Mouse (Mus musculus): ENCODE results near the gene Apom. TPM values are rescaled to one million over a fixed set of nuclear protein-coding genes. Genes with fewer than 3 reads are reported as not detected.
A peak's percentile ranks its signal among the peaks of the same experiment; 100 is the strongest.

Apom gene
- polyA plus RNA-seq, 1 experiment from 2014 or later, result 0.67 TPM

DNA sequence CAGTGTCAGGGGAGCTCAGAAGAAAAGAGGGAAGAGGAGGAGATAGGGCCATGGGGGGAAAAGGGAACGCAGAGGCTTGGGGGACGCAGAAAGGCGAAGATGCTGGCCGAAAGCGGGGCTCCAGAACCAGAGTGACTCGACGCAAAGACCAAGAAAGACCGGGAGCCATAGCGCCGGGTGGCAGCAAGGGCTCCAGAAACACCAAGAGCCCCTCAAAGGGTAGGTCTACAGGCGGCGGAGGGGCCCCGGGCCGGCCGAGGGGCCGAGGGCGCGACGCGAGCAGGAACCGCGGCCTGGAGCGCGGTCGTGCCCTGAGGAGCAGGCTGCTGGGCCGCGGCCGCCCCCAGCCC, 32.3 kb upstream of the Apom start:
- Histone ChIP-seq H3K9ac (peak overlapping the region; percentile 98), H3K4me3 (ENCODE audit: low read depth, low read length) (peak overlapping the region; percentile 100), H3K4me1 (ENCODE audit: insufficient read depth) (peaks cover 13% of the 10 kb centered on the region; the same call in 1 of the 2 replicates), H3K27me3 (ENCODE audit: insufficient read depth, low read length) (no peaks in the 10 kb centered on the region), H3K27ac (ENCODE audit: low read depth) (peak overlapping the region; percentile 99), H3K36me3 (ENCODE audit: insufficient read depth) (peaks cover 38% of the 10 kb centered on the region), H3K9me3 (ENCODE audit: low read depth, low read length) (no peaks in the 10 kb centered on the region), H3K4me2 (peak overlapping the region; percentile 99)
- no peak for DNase-seq
- no peak for TF ChIP-seq CTCF (IDR thresholded peaks at IDR 0.05; ENCODE audit: low read depth)
- ATAC-seq (ENCODE audit: insufficient read depth), result no peak
- WGBS, result 0% methylated on average over 28 of the region's 28 CpGs

DNA sequence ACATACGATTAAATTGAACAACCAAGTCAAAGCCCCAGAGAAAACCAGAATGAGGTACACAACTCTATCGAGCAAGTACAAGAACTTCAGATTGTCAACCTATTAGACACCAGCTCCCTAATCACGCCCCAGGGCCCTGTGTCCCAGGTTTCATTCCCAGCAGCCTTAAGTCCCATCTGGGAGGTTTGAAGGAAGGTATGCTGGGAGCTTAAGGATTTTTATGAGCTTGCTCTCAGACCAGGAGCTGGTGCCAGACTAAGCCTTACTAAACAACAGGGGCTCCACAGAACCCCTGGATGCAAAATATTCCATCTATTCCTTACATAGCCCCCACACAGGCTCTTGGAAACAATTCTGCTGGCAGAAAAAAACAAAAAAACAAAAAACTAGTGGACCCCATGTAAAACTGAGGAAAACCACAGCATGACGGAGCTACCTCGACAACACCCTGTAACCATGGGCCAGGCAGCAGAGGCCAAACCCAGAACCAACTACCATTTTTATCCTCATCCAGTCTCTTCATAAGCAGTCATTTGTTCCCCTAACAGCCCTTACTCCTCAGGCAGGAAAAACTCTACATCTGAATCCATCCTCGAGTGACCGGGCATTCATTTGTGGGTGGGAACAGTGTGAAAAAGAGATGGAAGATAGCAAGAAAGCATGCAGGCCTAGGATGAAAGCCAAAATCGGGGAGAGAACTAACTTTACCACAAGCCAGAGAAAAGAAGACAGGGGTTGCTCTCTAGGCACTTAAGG, 31.7 kb upstream of the Apom start:
- H3K9ac ChIP-seq, result peak overlapping the region; percentile 98
- peaks cover 13% of the 10 kb centered on the region; the same call in 1 of the 2 replicates for H3K4me1 ChIP-seq (ENCODE audit: insufficient read depth)
- WGBS, result 11% methylated on average over 8 of the region's 8 CpGs
- TF ChIP-seq CTCF (IDR thresholded peaks at IDR 0.05; ENCODE audit: low read depth), result no peak
- peak overlapping the region; percentile 99; the same call in 1 of the 2 replicates for H3K27ac ChIP-seq (ENCODE audit: low read depth)
- DNase-seq (no peak), ATAC-seq (ENCODE audit: insufficient read depth) (no peak)
- H3K4me2 ChIP-seq, result peak overlapping the region; percentile 99
- no peaks in the 10 kb centered on the region for H3K9me3 ChIP-seq (ENCODE audit: low read depth, low read length)
- H3K4me3 ChIP-seq (ENCODE audit: low read depth, low read length), result peak overlapping the region; percentile 100
- peaks cover 45% of the 10 kb centered on the region for H3K36me3 ChIP-seq (ENCODE audit: insufficient read depth)
- no peaks in the 10 kb centered on the region for H3K27me3 ChIP-seq (ENCODE audit: insufficient read depth, low read length)

DNA sequence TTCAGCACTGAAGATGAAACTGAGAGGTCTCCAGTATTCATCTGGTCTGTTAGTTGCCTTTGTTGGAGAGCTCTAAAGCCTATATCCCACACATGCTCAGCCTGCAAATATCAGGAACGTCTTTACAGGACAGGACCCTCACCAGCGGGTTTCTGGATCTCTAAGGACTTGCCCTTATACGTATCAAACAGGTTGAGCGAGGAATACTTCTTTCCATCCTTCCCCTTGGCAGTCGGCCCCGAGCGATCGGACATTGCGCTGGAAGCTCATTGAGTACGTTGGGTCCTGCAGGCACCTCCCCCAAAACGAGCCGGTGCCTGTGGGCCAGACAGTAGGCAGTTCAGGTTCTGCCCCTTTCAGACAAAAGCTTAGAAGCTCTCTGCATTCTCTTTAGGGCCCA, 30.9 kb upstream of the Apom start:
- DNase-seq (peak; percentile 39), ATAC-seq (ENCODE audit: insufficient read depth) (no peak)
- Histone ChIP-seq H3K4me2 (peak overlapping the region; percentile 99), H3K9ac (peak overlapping the region; percentile 98), H3K4me1 (ENCODE audit: insufficient read depth) (peaks cover 13% of the 10 kb centered on the region; the same call in 1 of the 2 replicates), H3K9me3 (ENCODE audit: low read depth, low read length) (no peaks in the 10 kb centered on the region), H3K36me3 (ENCODE audit: insufficient read depth) (peaks cover 53% of the 10 kb centered on the region), H3K4me3 (ENCODE audit: low read depth, low read length) (peak overlapping the region; percentile 100), H3K27me3 (ENCODE audit: insufficient read depth, low read length) (no peaks in the 10 kb centered on the region), H3K27ac (ENCODE audit: low read depth) (no peak overlapping the region)
- TF ChIP-seq CTCF (IDR thresholded peaks at IDR 0.05; ENCODE audit: low read depth), result no peak
- WGBS, result 19% methylated on average over 12 of the region's 12 CpGs

DNA sequence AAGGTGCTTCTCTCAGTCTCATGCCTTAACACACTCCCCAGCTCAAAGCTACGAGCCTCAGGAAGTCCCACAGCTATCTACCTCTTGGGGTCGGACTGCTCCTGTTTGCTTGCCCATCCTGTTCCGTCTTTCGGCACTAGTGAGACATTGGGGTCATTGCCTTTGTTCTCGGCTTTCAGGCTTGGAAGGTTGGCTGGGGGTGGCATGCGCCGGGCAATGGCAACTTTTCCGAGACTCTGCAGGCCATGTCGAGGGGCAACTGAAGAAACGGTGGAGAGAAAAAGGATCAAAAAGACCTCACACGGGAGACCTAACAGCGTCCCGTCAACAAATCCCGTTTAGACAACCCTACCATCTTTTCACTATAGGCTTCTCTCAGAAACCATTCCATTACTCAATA, 30.3 kb upstream of the Apom start:
- Histone ChIP-seq H3K36me3 (ENCODE audit: insufficient read depth) (peaks cover 59% of the 10 kb centered on the region), H3K4me3 (ENCODE audit: low read depth, low read length) (peak overlapping the region; percentile 100), H3K27ac (ENCODE audit: low read depth) (no peak overlapping the region), H3K9me3 (ENCODE audit: low read depth, low read length) (no peaks in the 10 kb centered on the region), H3K9ac (peak overlapping the region; percentile 98), H3K27me3 (ENCODE audit: insufficient read depth, low read length) (no peaks in the 10 kb centered on the region), H3K4me1 (ENCODE audit: insufficient read depth) (peaks cover 13% of the 10 kb centered on the region; the same call in 1 of the 2 replicates), H3K4me2 (peak overlapping the region; percentile 99)
- no peak for TF ChIP-seq CTCF (IDR thresholded peaks at IDR 0.05; ENCODE audit: low read depth)
- WGBS, result 56% methylated on average over 14 of the region's 14 CpGs
- no peak for ATAC-seq (ENCODE audit: insufficient read depth)
- DNase-seq, result no peak

DNA sequence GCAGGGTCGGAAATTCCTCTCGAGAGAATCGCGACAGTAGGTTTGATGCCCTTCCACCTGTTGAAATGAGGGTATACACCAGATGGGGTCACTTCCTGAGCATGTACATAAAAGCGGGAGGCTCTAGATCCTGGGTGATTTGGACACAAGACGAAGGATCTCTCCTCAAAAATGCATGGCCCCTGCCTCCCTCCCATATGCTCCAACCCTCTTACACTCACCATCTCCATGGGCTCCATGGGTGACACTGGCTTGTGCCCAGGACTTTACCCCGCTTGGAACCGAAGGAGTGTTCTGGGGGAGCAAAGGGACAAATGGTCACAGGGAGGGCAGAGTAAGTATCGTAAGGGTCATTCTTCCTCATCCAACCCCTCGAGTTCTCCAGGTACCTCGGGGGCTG, 29.6 kb upstream of the Apom start:
- DNase-seq, result no peak
- Histone ChIP-seq H3K9ac (no peak overlapping the region), H3K9me3 (ENCODE audit: low read depth, low read length) (no peaks in the 10 kb centered on the region), H3K36me3 (ENCODE audit: insufficient read depth) (peaks cover 66% of the 10 kb centered on the region), H3K4me2 (peak overlapping the region; percentile 99; the same call in 1 of the 2 replicates), H3K27ac (ENCODE audit: low read depth) (no peak overlapping the region), H3K4me3 (ENCODE audit: low read depth, low read length) (no peak overlapping the region), H3K27me3 (ENCODE audit: insufficient read depth, low read length) (no peaks in the 10 kb centered on the region), H3K4me1 (ENCODE audit: insufficient read depth) (peaks cover 13% of the 10 kb centered on the region; the same call in 1 of the 2 replicates)
- WGBS, result 83% methylated on average over 11 of the region's 11 CpGs
- no peak for ATAC-seq (ENCODE audit: insufficient read depth)
- TF ChIP-seq CTCF (IDR thresholded peaks at IDR 0.05; ENCODE audit: low read depth), result no peak

DNA sequence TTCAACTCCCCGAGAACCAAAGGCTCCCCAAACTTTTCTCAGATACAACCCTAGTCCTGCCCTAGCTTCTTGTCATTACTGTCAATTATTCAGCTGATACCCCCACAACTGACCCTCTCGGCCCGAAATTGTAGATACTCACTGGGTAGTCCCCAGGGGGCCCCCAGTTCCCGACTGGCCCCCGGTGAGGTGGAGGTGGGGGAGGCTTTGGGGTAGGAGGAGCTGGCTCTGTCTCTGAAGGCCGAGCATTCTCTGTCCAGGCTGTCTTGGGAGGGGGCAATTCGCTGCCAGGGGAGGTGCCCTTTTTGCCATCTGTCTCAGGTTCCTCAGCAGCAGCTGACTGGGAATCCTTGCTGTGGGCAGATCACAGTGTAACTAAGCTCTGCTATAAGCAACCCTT, 27.8 kb upstream of the Apom start:
- Histone ChIP-seq H3K27me3 (ENCODE audit: insufficient read depth, low read length) (no peaks in the 10 kb centered on the region), H3K27ac (ENCODE audit: low read depth) (no peak overlapping the region), H3K4me2 (no peak overlapping the region), H3K4me3 (ENCODE audit: low read depth, low read length) (no peak overlapping the region), H3K36me3 (ENCODE audit: insufficient read depth) (peaks cover 84% of the 10 kb centered on the region), H3K9ac (no peak overlapping the region), H3K4me1 (ENCODE audit: insufficient read depth) (peaks cover 6% of the 10 kb centered on the region; the same call in 1 of the 2 replicates), H3K9me3 (ENCODE audit: low read depth, low read length) (no peaks in the 10 kb centered on the region)
- ATAC-seq (ENCODE audit: insufficient read depth), result no peak
- WGBS, result 83% methylated on average over 7 of the region's 7 CpGs
- DNase-seq, result no peak
- TF ChIP-seq CTCF (IDR thresholded peaks at IDR 0.05; ENCODE audit: low read depth), result no peak

DNA sequence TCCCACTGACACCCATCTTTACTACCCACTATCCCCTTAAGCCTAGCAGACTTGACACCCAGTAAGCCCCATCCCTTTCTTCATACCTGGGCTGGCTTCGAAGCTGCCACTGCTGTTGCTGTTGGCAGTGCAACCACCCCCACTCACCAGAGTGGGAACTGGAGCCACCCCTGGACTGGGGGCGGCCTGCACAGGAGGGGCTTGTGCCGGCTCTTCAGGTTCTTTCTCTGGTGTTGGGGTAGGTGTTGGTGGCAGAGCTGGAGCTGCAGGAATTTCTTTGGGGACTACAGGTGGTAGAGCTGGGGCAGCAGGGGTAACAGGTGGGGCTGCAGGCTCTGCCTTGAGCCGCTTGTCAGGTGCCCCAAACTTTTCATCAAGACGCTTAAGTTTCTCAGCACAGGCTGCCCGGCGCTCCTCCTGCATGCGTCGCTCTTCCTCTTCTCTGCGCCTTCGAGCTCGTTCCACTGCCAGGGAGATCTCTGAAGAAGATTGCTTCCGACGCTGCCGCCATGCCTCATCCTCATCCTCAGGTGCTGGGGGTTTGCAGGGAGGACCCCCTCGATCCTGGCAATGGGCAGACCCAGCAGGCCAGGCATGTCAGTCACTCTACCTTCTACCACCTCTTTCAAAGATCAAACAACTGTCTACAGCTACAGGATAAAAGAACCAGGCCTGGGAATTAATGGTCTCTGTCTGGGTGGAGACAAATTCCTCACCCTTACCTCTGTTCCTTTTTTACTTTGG, 27.2 kb upstream of the Apom start:
- H3K27me3 ChIP-seq (ENCODE audit: insufficient read depth, low read length), result no peaks in the 10 kb centered on the region
- peaks cover 6% of the 10 kb centered on the region; the same call in 1 of the 2 replicates for H3K4me1 ChIP-seq (ENCODE audit: insufficient read depth)
- no peak overlapping the region for H3K4me3 ChIP-seq (ENCODE audit: low read depth, low read length)
- no peak overlapping the region for H3K9ac ChIP-seq
- H3K36me3 ChIP-seq (ENCODE audit: insufficient read depth), result peaks cover 90% of the 10 kb centered on the region
- 92% methylated on average over 16 of the region's 16 CpGs for WGBS
- no peak for TF ChIP-seq CTCF (IDR thresholded peaks at IDR 0.05; ENCODE audit: low read depth)
- ATAC-seq (ENCODE audit: insufficient read depth) (no peak), DNase-seq (no peak)
- H3K27ac ChIP-seq (ENCODE audit: low read depth), result no peak overlapping the region
- H3K4me2 ChIP-seq, result no peak overlapping the region
- no peaks in the 10 kb centered on the region for H3K9me3 ChIP-seq (ENCODE audit: low read depth, low read length)

Data from lung, embryonic 14.5 days (tissue).